Mouse (Mus musculus): ENCODE results near the gene Itgal.

DNA sequence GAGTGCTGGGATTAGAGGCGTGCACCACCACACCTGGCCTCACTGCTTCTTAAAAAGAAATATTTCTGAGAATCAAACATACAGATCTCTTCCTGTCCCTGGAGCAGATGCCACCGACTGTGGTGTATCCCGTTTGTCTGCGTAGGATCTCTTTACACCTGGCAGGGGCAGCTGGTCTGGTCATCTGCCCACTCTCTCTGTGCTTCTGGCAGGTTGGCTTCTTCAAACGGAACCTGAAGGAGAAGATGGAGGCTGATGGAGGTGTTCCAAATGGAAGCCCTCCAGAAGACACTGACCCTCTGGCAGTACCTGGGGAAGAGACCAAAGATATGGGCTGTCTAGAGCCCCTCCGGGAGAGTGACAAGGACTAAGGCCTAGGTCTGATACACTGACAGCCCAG lies 37.2 kb downstream of the Itgal start:
- TF ChIP-seq ZC3H11A (IDR thresholded peaks at IDR 0.05; ENCODE audit: borderline replicate concordance, low read depth, low read length) (no peak), MAFK (IDR thresholded peaks at IDR 0.05; ENCODE audit: insufficient read depth, low read depth, low read length) (no peak), CHD2 (IDR thresholded peaks at IDR 0.05; ENCODE audit: low read depth, low read length) (no peak), HCFC1 (IDR thresholded peaks at IDR 0.05; ENCODE audit: borderline replicate concordance, insufficient read depth, low read length) (no peak)

Measured in ES-E14 (cell line).